Mouse (Mus musculus): ENCODE results near the gene Trp63.

Trp63 gene

GRCm38 (mm10) chr16:25865096-25865869 lies 181.7 kb downstream of the Trp63 start:
- peak; percentile 51 for DNase-seq (ENCODE audit: inconsistent ontology term)

- no peak for DNase-seq (ENCODE audit: inconsistent ontology term)
These were observed 187.9 kb downstream of the Trp63 start for GRCm38 (mm10) chr16:25871503-25871902.

- no peak for DNase-seq (ENCODE audit: inconsistent ontology term)
These were observed 192.1 kb downstream of the Trp63 start for GRCm38 (mm10) chr16:25875681-25876080.

GRCm38 (mm10) chr16:25877416-25877965 lies 193.9 kb downstream of the Trp63 start:
- peak; percentile 52 for DNase-seq (ENCODE audit: inconsistent ontology term)

- DNase-seq (ENCODE audit: inconsistent ontology term), result no peak
These were observed 194.6 kb downstream of the Trp63 start for GRCm38 (mm10) chr16:25878116-25878515.

GRCm38 (mm10) chr16:25899071-25899470 lies 215.5 kb downstream of the Trp63 start:
- DNase-seq (ENCODE audit: inconsistent ontology term), result no peak

GRCm38 (mm10) chr16:25899657-25900056 lies 216.1 kb downstream of the Trp63 start:
- DNase-seq (ENCODE audit: inconsistent ontology term), result peak; percentile 48

- peak; percentile 93 for DNase-seq (ENCODE audit: inconsistent ontology term)
These were observed 216.9 kb downstream of the Trp63 start for GRCm38 (mm10) chr16:25900389-25900908.

- DNase-seq (ENCODE audit: inconsistent ontology term), result no peak
These were observed 228.6 kb downstream of the Trp63 start for GRCm38 (mm10) chr16:25912185-25912584.

GRCm38 (mm10) chr16:25934181-25934580 lies 250.6 kb downstream of the Trp63 start:
- no peak for DNase-seq (ENCODE audit: inconsistent ontology term)

Data from Muller cell, postnatal 12 days (primary cell).